Mouse (Mus musculus) left cerebral cortex, postnatal 25 days (tissue): Measurements from ENCODE around the gene Zbtb7b. TPM values are rescaled to one million over a fixed set of nuclear protein-coding genes. Genes with fewer than 3 reads are reported as not detected.

Experiments used
- DNase-seq, 2 experiments: peaks; one replicate each; pipeline ENCODE4 v3.0.0; 2022; ENCODE audit warnings: low spot score in 2 of 2, mixed read lengths in 1 of 2
- intact Hi-C: fragments of 180-260 bp; cut with DNase I; formaldehyde crosslinking; loops from one replicate; pipeline ENCODE4 v1.15.1; 2025
- total RNA-seq, 2 experiments: library from RNA; stranded (reverse); gene quantifications; 2 replicates each; pipeline ENCODE4 v1.2.3; 2021

The Zbtb7b gene
- total RNA-seq, 2 experiments from 2014 or later = 11.9 to 14.8 TPM

- intact Hi-C loops = no loop called here
- DNase-seq = no peak
Measured at GRCm38 (mm10) chr3:89347916-89348315, 46.7 kb downstream of the Zbtb7b start.

GRCm38 (mm10) chr3:89346815-89347540 is 47.6 kb downstream of the Zbtb7b start:
- intact Hi-C loops = no loop called here

DNA sequence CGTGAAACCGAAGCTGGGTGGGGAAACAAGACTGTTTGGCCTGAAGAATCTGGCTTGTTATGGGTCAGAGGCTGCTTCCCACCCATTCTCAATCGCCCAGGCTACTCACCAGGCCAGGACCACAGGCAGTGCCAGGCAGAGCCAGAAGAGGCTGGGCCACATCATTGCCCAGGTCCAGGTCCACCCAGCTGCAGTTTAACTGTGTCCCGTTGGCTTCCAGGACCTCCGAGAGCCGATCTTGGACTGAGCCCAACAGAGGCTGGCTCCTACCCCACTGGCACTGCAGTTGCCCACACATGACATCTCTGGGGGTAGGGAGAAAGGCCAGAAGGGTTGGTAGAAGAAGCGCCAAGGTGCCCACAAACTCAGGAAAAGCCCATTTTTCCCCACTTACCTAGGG is 51.3 kb downstream of the Zbtb7b start:
- DNase-seq = no peak
- intact Hi-C loops = no loop called here

More at GRCm38 (mm10) chr3:89346815-89347540, 47.6 kb downstream of the Zbtb7b start:
- DNase-seq = no peak

- no peak for DNase-seq
- intact Hi-C loops = no loop called here
Measured at GRCm38 (mm10) chr3:89341794-89342193, 52.8 kb downstream of the Zbtb7b start.

DNA sequence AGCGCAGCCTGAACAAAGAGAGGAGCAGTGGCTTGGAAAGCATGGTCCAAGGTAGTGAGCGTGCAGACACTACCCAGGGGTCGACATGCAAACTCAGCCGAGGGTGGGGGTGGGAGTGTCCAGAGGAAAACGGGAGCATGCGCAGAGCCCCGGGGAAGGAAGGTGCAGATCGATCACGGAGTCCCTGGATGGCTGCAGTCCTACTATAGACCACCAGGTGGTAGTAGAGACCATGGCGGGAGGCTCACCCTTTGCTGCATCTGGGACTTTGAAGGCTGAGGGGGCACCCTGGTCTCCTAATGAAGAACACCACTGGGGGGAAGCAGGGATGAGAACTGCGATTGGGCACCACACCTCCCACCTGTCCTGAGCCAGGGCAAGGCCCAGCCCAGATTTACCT is 54.1 kb downstream of the Zbtb7b start:
- peak; percentile 68 to 74 for DNase-seq
- intact Hi-C loops = no loop called here

DNA sequence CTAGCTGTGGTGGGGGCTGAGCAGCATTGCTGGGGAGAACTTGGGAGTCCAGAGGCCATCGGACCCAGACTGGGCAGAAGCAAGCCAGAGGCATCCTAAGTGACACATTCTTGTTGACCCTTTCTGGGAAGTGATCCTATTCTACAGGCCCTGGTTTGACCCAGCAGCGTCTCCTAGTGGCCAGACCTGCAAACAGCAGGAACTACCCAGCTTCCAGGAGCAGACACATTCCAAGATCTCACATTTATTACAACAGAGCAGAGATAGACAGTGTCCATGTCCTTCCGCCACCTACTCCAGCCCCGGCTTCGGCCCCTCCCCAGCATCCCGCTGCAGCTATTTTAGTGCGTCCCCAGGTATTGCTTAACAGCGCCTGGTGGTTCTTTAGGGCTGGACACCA is 55.2 kb downstream of the Zbtb7b start:
- intact Hi-C loops = loop anchor here (2.0 kb wide), 1 partner anchor 23 kb away; no protein-coding TSS in a partner anchor
- DNase-seq = peak; percentile 65 to 66

GRCm38 (mm10) chr3:89337721-89338578 is 56.6 kb downstream of the Zbtb7b start, which contains the start of gene Efna4:
TSS of gene Efna4 (minus strand) at chr3:89338028.
- intact Hi-C loops = loop anchor here (2.0 kb wide), 1 partner anchor 21 kb away; no protein-coding TSS in a partner anchor
- DNase-seq = no peak

DNA sequence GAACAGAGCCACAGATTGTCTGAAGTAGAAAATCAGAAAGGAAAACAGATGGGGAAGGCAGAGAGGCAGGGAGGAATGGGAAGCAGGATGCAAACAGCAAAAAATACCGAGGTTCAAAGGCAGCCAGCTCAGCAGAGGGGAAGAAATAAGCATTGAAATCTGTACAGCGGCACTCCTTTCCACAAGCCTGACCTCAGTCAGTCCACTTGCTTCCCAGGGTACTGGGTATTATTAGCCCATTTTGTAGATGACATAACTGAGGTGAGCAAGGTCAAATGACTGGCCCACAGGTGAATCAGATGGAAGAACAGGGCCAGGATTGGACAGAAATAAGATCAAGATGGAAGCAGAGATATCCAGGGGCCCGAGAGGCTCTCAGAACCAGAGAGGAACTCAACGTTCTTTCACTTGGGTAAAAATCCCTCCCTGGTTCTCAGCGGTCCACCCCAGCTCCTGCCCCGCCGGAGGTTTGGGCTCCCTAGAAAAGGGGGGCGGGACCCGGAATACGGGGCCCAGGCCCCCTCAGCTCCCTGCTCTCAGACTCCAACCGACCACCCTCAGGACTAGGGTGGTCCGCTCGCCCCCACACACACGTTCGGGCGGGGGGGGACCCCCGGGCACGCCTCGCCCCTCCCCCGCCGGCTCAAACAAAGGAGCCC is 57.4 kb downstream of the Zbtb7b start:
- intact Hi-C loops = no loop called here
- DNase-seq = no peak

DNA sequence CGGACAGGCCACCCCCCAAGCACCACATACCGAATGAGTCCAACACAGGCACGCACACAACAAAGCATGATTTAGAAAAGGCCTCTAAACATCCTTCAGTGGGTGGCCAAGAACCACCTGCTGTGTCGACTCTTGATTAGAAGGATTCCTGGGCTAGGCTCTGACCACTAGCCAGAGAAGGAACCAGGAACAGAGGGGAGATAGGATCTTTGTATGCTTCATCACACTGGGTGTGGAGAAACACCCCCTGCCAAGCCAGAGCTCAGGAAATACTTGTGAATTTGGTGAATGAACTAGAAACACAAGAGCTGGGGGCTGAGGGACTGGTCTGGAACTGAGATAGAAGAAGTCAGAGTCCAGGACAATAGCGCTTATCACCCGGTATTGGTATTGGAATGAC is 58.0 kb downstream of the Zbtb7b start:
- no peak for DNase-seq
- intact Hi-C loops = no loop called here

- DNase-seq = no peak
Measured at GRCm38 (mm10) chr3:89333053-89333452, 61.5 kb downstream of the Zbtb7b start.

GRCm38 (mm10) chr3:89332476-89332875 is 62.1 kb downstream of the Zbtb7b start:
- no peak for DNase-seq
- intact Hi-C loops = no loop called here

More at GRCm38 (mm10) chr3:89333053-89333452, 61.5 kb downstream of the Zbtb7b start:
- intact Hi-C loops = no loop called here

DNA sequence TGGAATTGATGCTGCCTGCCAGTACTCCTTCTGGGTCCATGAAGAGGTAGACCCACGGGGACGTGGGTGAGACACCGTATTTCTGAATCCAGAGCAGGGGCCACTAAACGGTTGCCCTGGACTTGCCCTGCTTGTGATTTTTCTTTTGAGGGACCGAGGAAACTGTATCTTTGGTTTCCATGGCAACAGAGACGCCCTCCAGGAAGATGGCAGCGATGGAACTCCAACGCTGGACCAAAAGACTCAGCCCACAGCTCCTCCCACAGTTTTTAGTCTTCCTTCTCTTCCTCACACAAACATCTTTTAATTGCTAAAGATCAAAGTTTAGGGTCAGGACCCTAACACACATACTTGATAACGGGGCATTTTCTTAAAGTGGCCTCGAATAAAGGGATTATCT is 62.6 kb downstream of the Zbtb7b start:
- intact Hi-C loops = no loop called here
- DNase-seq = peak in 1 of 2 experiments; percentile 36

DNA sequence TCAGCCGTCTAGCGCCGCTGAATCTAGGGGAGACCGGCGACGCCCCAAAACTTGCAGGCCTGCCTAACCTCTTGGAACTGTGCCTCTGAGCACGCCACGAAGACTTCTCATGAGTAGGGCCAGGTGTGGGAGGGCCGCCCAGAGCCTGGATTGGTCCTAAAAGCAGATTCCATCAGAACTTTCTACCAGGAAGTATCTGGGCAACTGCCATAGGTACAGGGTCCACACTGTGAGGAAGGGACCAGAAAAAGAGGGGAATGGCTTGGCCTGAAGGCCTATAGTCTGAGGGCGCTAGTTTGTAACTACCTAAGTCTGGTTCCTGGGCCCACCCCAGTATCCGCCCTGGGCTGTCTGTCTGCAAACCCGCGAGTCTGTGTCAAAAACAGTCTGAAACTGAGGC is 63.0 kb downstream of the Zbtb7b start:
- intact Hi-C loops = no loop called here
- no peak for DNase-seq

DNA sequence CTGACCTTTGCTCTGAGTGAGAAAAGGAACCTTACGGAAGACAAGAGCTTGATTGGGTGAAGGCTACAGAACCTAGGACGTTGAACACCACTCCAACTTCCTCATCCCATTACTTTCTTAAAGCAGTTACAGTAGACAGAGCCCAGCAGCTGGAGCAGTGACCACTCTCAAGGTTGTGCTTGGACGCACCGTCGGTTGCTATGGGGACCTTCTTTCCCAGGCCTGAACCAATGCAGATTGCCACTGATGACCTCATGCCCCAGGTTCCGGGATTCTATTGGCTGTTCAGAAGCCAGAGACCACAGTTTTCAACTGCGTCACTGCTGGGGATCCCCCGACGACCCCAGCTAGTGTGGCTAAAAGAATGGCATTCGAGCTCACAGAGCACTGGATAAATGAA is 63.6 kb downstream of the Zbtb7b start:
- DNase-seq = no peak
- intact Hi-C loops = no loop called here

DNA sequence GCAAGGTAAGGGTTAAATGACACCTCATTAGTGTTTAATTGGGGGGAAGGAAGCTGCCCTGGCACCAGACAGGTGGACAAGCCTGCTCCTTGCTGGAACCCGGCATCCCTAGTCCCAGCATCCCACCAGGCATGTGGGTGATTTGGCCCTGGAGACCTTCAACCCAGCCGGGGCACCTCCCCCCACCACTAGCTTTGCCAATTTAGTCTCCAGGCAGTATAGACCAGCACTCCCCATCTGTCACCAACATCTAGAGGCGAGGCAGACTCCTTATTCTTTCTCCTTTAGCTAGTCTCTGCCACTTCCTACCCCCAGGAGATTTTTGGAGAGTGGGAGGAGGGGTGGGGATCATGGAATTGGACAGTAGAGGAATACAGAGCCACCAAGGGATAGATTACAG is 64.2 kb downstream of the Zbtb7b start:
- DNase-seq = no peak
- intact Hi-C loops = no loop called here

GRCm38 (mm10) chr3:89328623-89329022 is 66.0 kb downstream of the Zbtb7b start:
- intact Hi-C loops = no loop called here
- DNase-seq = no peak
